Mouse (Mus musculus): ENCODE measurements around the gene Sec24b. TPM values are rescaled to one million over a fixed set of nuclear protein-coding genes. Genes with fewer than 3 reads are reported as not detected.
A peak's percentile ranks its signal among the peaks of the same experiment; 100 is the strongest.

Gene Sec24b
- 10 to 100 TPM; 23.6 to 24.0 TPM for total RNA-seq (2021)
- long read RNA-seq, experiment 1, full-length matches to known transcripts = 2 of 17 reads
- long read RNA-seq, experiment 1, partial matches to known transcripts = 8 of 17 reads
- long read RNA-seq, experiment 1, other reads (novel, unspliced or antisense) = 7 of 17 reads
- long read RNA-seq, experiment 2, full-length matches to known transcripts = 1 of 10 reads
- long read RNA-seq, experiment 2, partial matches to known transcripts = 3 of 10 reads
- long read RNA-seq, experiment 2, other reads (novel, unspliced or antisense) = 6 of 10 reads

- intact Hi-C loops (cut with DNase I) = no loop called here
- no peak for DNase-seq
Observed at GRCm38 (mm10) chr3:130061281-130061680, at the start of gene Sec24b. Sec24b (minus strand) TSS chr3:130061553.

- DNase-seq = no peak
- intact Hi-C loops (cut with DNase I) = no loop called here
Observed at GRCm38 (mm10) chr3:130104471-130104870, 43.1 kb upstream of the Sec24b start.

- no peak for DNase-seq
- intact Hi-C loops (cut with DNase I) = no loop called here
Observed at GRCm38 (mm10) chr3:130103486-130103885, 42.1 kb upstream of the Sec24b start.

- DNase-seq = no peak
- intact Hi-C loops (cut with DNase I) = loop anchor here (5.0 kb wide), 1 partner anchor 482 kb away; no protein-coding TSS in a partner anchor
Observed at GRCm38 (mm10) chr3:130095160-130095781, 33.9 kb upstream of the Sec24b start.

GRCm38 (mm10) chr3:130094125-130094704 is 32.9 kb upstream of the Sec24b start:
- intact Hi-C loops (cut with DNase I) = no loop called here
- DNase-seq = no peak

- DNase-seq = no peak
- intact Hi-C loops (cut with DNase I) = no loop called here
Observed at GRCm38 (mm10) chr3:130090460-130090859, 29.1 kb upstream of the Sec24b start.

GRCm38 (mm10) chr3:130088654-130089053 is 27.3 kb upstream of the Sec24b start:
- no peak for DNase-seq
- intact Hi-C loops (cut with DNase I) = no loop called here

- intact Hi-C loops (cut with DNase I) = no loop called here
- no peak for DNase-seq
Observed at GRCm38 (mm10) chr3:130087466-130087865, 26.1 kb upstream of the Sec24b start.

GRCm38 (mm10) chr3:130086372-130087080 is 25.2 kb upstream of the Sec24b start:
- DNase-seq = peak in 1 of 2 experiments; percentile 19
- intact Hi-C loops (cut with DNase I) = no loop called here

GRCm38 (mm10) chr3:130083312-130083711 is 22.0 kb upstream of the Sec24b start:
- no peak for DNase-seq
- intact Hi-C loops (cut with DNase I) = no loop called here

GRCm38 (mm10) chr3:130080666-130081065 is 19.3 kb upstream of the Sec24b start:
- intact Hi-C loops (cut with DNase I) = no loop called here

DNA sequence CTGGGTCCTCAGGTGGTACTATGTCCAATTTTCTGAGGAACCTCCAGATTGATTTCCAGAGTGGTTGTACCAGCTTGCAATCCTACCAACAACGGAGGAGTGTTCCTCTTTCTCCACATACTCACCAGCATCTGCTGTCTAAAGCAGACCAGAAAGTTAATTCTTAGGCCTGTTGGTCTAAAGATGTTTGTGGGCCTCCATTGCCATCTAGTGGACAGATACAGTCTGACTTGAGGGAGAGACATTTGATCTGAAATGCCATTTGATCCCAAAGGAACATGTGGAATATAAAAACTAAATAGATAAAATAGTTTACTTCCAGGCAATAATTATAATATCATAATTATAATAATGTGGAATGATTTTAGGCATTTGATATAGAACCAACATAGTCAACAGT is 18.4 kb upstream of the Sec24b start:
- intact Hi-C loops (cut with DNase I) = loop anchor here (1.0 to 10.0 kb wide), 2 partner anchors 161 to 255 kb away; partner anchors contain the start of gene Rrh

More at GRCm38 (mm10) chr3:130080666-130081065, 19.3 kb upstream of the Sec24b start:
- no peak for DNase-seq

DNA sequence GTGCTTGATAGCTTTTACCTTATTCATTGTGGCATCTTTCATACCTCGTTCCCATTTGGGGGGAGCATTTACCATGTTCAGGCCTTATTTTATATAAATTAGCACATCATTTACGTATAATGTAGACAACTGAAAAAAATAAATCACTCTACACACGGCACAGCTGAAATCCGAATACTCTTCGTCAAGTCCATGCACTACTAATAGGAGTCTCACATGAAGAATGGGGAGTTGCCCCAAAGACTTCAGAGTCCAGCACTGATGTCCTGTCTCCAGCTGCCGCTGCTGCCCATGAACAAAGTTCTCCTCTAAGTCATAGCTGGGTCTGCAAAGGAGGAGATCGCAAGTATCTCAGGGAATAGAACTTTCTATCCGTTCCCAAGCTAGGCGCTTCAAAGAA is 15.9 kb upstream of the Sec24b start:
- intact Hi-C loops (cut with DNase I) = loop anchor here (10.0 kb wide), 1 partner anchor 252 kb away; the partner anchor contains the start of gene Rrh
- DNase-seq = no peak

More for the DNA sequence above, 18.4 kb upstream of the Sec24b start:
- DNase-seq = peak in 1 of 2 experiments; percentile 44

DNA sequence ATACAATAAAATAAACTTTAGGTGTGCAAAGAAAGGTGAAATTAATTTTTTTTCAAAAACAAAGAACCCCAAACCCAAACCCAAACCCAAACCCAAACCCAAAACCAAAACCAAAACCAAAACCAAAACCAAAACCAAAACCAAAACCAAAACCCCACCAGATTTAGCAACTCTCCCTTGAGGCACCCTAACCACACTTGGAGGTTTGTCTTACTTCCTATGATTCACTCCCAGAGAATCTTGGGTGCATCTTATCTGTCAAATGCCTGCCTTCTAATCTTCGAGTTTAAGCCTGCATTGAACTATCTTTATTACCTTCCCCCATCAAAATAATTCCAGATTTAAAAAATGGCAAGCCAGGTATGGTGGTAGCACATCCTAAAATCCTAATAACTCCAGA is 14.4 kb upstream of the Sec24b start:
- intact Hi-C loops (cut with DNase I) = loop anchor here (10.0 kb wide), 1 partner anchor 251 kb away; the partner anchor contains the start of gene Rrh
- no peak for DNase-seq

DNA sequence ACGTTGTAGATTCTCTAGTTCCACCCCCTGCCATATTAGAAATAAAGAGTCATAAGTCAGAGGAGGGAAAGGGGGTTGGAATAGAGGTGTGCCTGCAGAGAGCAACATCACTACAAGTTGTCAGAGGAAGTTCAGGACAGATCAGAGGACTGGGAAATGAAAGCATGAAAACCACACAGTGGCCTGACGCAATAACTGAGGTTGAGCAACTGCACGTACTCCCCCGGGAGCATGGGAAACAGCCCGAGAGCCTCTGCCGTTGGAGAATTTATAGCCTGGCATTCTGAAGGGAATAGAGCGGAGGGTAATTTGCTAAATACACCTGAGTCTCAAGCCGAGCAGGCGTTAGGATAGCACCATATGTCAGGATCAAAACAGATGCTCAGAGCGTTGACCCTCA is 11.7 kb upstream of the Sec24b start:
- no peak for DNase-seq
- intact Hi-C loops (cut with DNase I) = loop anchor here (10.0 kb wide), 1 partner anchor 248 kb away; the partner anchor contains the start of gene Rrh

GRCm38 (mm10) chr3:130071918-130072317 is 10.6 kb upstream of the Sec24b start:
- intact Hi-C loops (cut with DNase I) = loop anchor here (10.0 kb wide), 1 partner anchor 247 kb away; the partner anchor contains the start of gene Rrh
- no peak for DNase-seq

GRCm38 (mm10) chr3:130060396-130061029 is 840 bp downstream of the Sec24b start:
- peak; percentile 74 to 77 for DNase-seq
- intact Hi-C loops (cut with DNase I) = no loop called here

- intact Hi-C loops (cut with DNase I) = no loop called here
- peak; percentile 8 to 27 for DNase-seq
Observed at GRCm38 (mm10) chr3:130059805-130060395, 1.5 kb downstream of the Sec24b start.

DNA sequence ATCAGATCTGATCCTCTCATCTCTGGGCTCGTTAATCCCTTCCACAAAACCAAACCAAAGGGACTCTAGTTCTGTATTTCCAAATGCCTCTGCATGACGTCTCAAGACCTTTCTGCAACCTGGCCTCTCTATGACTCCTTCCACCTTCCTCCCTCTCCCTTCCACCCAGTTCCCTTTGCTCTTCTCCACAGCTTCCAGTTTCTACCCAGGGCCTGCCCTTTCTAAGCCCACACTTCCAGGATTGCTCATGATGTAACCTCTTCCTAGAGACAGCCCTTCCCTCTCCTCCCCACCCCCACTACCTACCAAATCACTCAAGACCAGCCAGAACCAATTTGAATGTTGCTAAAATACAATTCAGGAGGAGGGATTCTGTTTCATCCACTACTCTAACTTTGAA is 2.9 kb downstream of the Sec24b start:
- no peak for DNase-seq
- intact Hi-C loops (cut with DNase I) = no loop called here

Data from gastrocnemius, postnatal 36 days (tissue).